Comparison of ENCODE assay signal across 9 mouse cellular contexts in genomic region chr17:48097743-48098527, GRCm38 (mm10). TPM values are rescaled to one million over a fixed set of nuclear protein-coding genes. Genes with fewer than 3 reads are reported as not detected.
DNase-seq lines count a peak whose midpoint lies in the region; ATAC-seq and TF ChIP-seq lines count a peak whose summit lies in the region.
"Had no signal": no experiment of that assay in that cellular context is flagged by ENCODE, and none has a peak within 500 bp of the region (broad histone marks: within the 10 kb centered on the region; RNA-seq: fewer than 3 reads in every experiment).

No protein-coding gene starts in this region.

- ATAC-seq in heart, postnatal 0 days (ENCODE audit: insufficient read depth, low read depth): no peak
- peak; percentile 29 for ATAC-seq in intestine, embryonic 15.5 days
- ATAC-seq: Patski had no signal

- no peak for DNase-seq in heart, postnatal 0 days (ENCODE audit: low spot score)
- no peak for DNase-seq in heart, adult 18-20 months
- peak; percentile 79 for DNase-seq in embryo, embryonic 11 days
- DNase-seq in layer of hippocampus, postnatal 36 days: no peak
- no peak for DNase-seq in layer of hippocampus, adult 18-20 months (ENCODE audit: low spot score in 2 of 2)
- DNase-seq in cerebellum, adult 9-10 months: no peak

- H3K27ac ChIP-seq in heart, postnatal 0 days (ENCODE audit: low read depth): no peak overlapping the region
- no peak overlapping the region for H3K27ac ChIP-seq in intestine, embryonic 15.5 days

- H3K9ac ChIP-seq in heart, postnatal 0 days (replicated peaks; ENCODE audit: low read depth, low read length): peak overlapping the region; percentile 9; the same call in 1 of the 2 replicates
- H3K9ac ChIP-seq in intestine, embryonic 15.5 days: peak overlapping the region; percentile 23

- H3K4me3 ChIP-seq in heart, postnatal 0 days (ENCODE audit: low read depth, low read length): peak overlapping the region; percentile 34
- peak overlapping the region; percentile 33 for H3K4me3 ChIP-seq in intestine, embryonic 15.5 days (replicated peaks)
- no peak overlapping the region for H3K4me3 ChIP-seq in myocyte

- peaks cover 74% of the 10 kb centered on the region for H3K27me3 ChIP-seq in heart, postnatal 0 days (ENCODE audit: control insufficient read depth, insufficient read depth, low read length)
- peaks cover 45% of the 10 kb centered on the region for H3K27me3 ChIP-seq in intestine, embryonic 15.5 days (replicated peaks)
- peaks cover 64% of the 10 kb centered on the region for H3K27me3 ChIP-seq in myocyte (ENCODE audit: control insufficient read depth, insufficient read depth, insufficient read length)

- no peak for TF ChIP-seq CTCF in heart, postnatal 0 days (IDR thresholded peaks at IDR 0.05; ENCODE audit: low read depth)

- WGBS in heart, postnatal 0 days: under 1% methylated on average over 34 of the region's 43 CpGs
- under 1% methylated on average over 42 of the region's 43 CpGs for WGBS in intestine, embryonic 15.5 days

- peaks cover 14% of the 10 kb centered on the region for H3K4me1 ChIP-seq in heart, postnatal 0 days (ENCODE audit: control insufficient read depth, insufficient read depth)
- peaks cover 32% of the 10 kb centered on the region for H3K4me1 ChIP-seq in intestine, embryonic 15.5 days (replicated peaks)

- H3ac ChIP-seq in myocyte (ENCODE audit: control insufficient read depth, insufficient read length): no peak overlapping the region

- peak overlapping the region; percentile 61 for H3K4me2 ChIP-seq in heart, postnatal 0 days (ENCODE audit: low read depth, low read length)
- peak overlapping the region; percentile 85 for H3K4me2 ChIP-seq in intestine, embryonic 15.5 days (replicated peaks)
- H3K4me2 ChIP-seq in myocyte (ENCODE audit: low read depth): peak overlapping the region; percentile 30

- peaks cover 5% of the 10 kb centered on the region; the same call in 1 of the 2 replicates for H3K9me3 ChIP-seq in heart, postnatal 0 days (replicated peaks; ENCODE audit: control insufficient read depth, low read length)
- peaks cover 4% of the 10 kb centered on the region; the same call in 1 of the 2 replicates for H3K9me3 ChIP-seq in intestine, embryonic 15.5 days

- TF ChIP-seq EP300 in heart, postnatal 0 days (IDR thresholded peaks at IDR 0.05; ENCODE audit: low read depth): no peak

- no peaks in the 10 kb centered on the region for H3K36me3 ChIP-seq in heart, postnatal 0 days (replicated peaks; ENCODE audit: control insufficient read depth, insufficient read depth, low read length)
- no peaks in the 10 kb centered on the region for H3K36me3 ChIP-seq in intestine, embryonic 15.5 days
- no peaks in the 10 kb centered on the region for H3K36me3 ChIP-seq in myocyte (ENCODE audit: control insufficient read depth, insufficient read depth)

- no peak for TF ChIP-seq POLR2A in myocyte (IDR thresholded peaks at IDR 0.05; ENCODE audit: insufficient read length, low read depth)

- no peaks in the 10 kb centered on the region for H3K79me2 ChIP-seq in myocyte (ENCODE audit: control insufficient read depth, insufficient read depth)

TF ChIP-seq in myocyte, 11 proteins besides CTCF, POLR2A, EP300 and RAD21:
- no peak for TF ChIP-seq E2F4 (IDR thresholded peaks at IDR 0.05; ENCODE audit: insufficient read depth)
- TF ChIP-seq MAX (IDR thresholded peaks at IDR 0.05; ENCODE audit: low read depth): no peak
- TF ChIP-seq TCF12 (IDR thresholded peaks at IDR 0.05; ENCODE audit: insufficient read depth, poor library complexity, severe bottlenecking): no peak
- TF ChIP-seq SRF (IDR thresholded peaks at IDR 0.05; ENCODE audit: control insufficient read depth, insufficient read length, low read depth): no peak
- TF ChIP-seq MYOD1 (IDR thresholded peaks at IDR 0.05; ENCODE audit: control insufficient read depth in 1 of 3, insufficient read length in 2 of 3, low read depth in 2 of 3): no peak
- no peak for TF ChIP-seq USF1 (IDR thresholded peaks at IDR 0.05; ENCODE audit: low read depth)
- no peak for TF ChIP-seq POLR2AphosphoS2 (IDR thresholded peaks at IDR 0.05; ENCODE audit: insufficient read length, low read depth)
- no peak for TF ChIP-seq TCF3 (IDR thresholded peaks at IDR 0.05; ENCODE audit: insufficient read length, low read depth)
- TF ChIP-seq MYOG (IDR thresholded peaks at IDR 0.05; ENCODE audit: control insufficient read depth in 1 of 3, insufficient read depth in 1 of 3, insufficient read length in 2 of 3, low read depth in 2 of 3): no peak
- no peak for TF ChIP-seq REST (IDR thresholded peaks at IDR 0.05; ENCODE audit: insufficient read depth, insufficient read length)
- TF ChIP-seq CEBPB (IDR thresholded peaks at IDR 0.05; ENCODE audit: insufficient read depth, poor library complexity, severe bottlenecking): no peak

RNA-seq across cellular contexts. Expression of gene 1700067P10Rik, which starts 8.8 kb away (rescaled TPM):
- total RNA-seq in heart, postnatal 0 days (2014; rRNA removed; ENCODE audit: low replicate concordance): not detected in 2 replicates
- polyA plus RNA-seq in heart, postnatal 0 days (2015; fragmentation: Nextera tagmentation; extraction: Ambion mirVana): not detected in 2 replicates
- not detected for total RNA-seq in heart, adult 18-20 months (2021)
- polyA plus RNA-seq in intestine, embryonic 15.5 days (2015; fragmentation: Nextera tagmentation; extraction: Ambion mirVana): not detected in 2 replicates
- not detected for polyA plus RNA-seq in myocyte (2012; fragmentation: generic; extraction: Trizol)
- total RNA-seq in layer of hippocampus, postnatal 36 days (2021): not detected
- not detected for total RNA-seq in layer of hippocampus, adult 18-20 months (2021)
- polyA plus RNA-seq: Patski had no signal

RNA-seq across cellular contexts. Expression of gene 9830107B12Rik, which starts 48.1 kb away (rescaled TPM):
- total RNA-seq in heart, postnatal 0 days (2014; rRNA removed; ENCODE audit: low replicate concordance): not detected in 2 replicates
- polyA plus RNA-seq in heart, postnatal 0 days (2015; fragmentation: Nextera tagmentation; extraction: Ambion mirVana): 0.08 TPM in 1 of 2 replicates, not detected in the other
- not detected for total RNA-seq in heart, adult 18-20 months (2021)
- 0.04 and 0.11 TPM in 2 replicates for polyA plus RNA-seq in intestine, embryonic 15.5 days (2015; fragmentation: Nextera tagmentation; extraction: Ambion mirVana)
- polyA plus RNA-seq in myocyte (2012; fragmentation: generic; extraction: Trizol): not detected
- not detected for total RNA-seq in layer of hippocampus, postnatal 36 days (2021)
- total RNA-seq in layer of hippocampus, adult 18-20 months (2021): not detected
- polyA plus RNA-seq: Patski had no signal

RNA-seq across cellular contexts. Expression of gene 1700122O11Rik, which starts 59.8 kb away (rescaled TPM):
- total RNA-seq in heart, postnatal 0 days (2014; rRNA removed; ENCODE audit: low replicate concordance): not detected in 2 replicates
- not detected in 2 replicates for polyA plus RNA-seq in heart, postnatal 0 days (2015; fragmentation: Nextera tagmentation; extraction: Ambion mirVana)
- total RNA-seq in heart, adult 18-20 months (2021): not detected
- not detected in 2 replicates for polyA plus RNA-seq in intestine, embryonic 15.5 days (2015; fragmentation: Nextera tagmentation; extraction: Ambion mirVana)
- polyA plus RNA-seq in myocyte (2012; fragmentation: generic; extraction: Trizol): not detected
- total RNA-seq in layer of hippocampus, postnatal 36 days (2021): not detected
- not detected for total RNA-seq in layer of hippocampus, adult 18-20 months (2021)
- polyA plus RNA-seq: Patski had no signal

Comparison
In these comparisons a context has a peak if more than half of its experiments do, and no peak if none do; other contexts are left out.
1. H3K4me2 ChIP-seq: peak in every context shown above with its lines; median percentile 85 in intestine, embryonic 15.5 days; 61 in heart, postnatal 0 days; 30 in myocyte.